Mouse (Mus musculus): Measurements from ENCODE around the gene P2ry12. TPM values are rescaled to one million over a fixed set of nuclear protein-coding genes. Genes with fewer than 3 reads are reported as not detected.

P2ry12 gene
- 2.5 and 2.7 TPM in 2 replicates for polyA plus RNA-seq (2015; fragmentation: Nextera tagmentation; extraction: Ambion mirVana)

GRCm38 (mm10) chr3:59262704-59263103 lies at the start of gene P2ry12:
P2ry12 (minus strand) TSS chr3:59262871.
- H3K27ac ChIP-seq = no peak within 1 kb of the TSS
- ATAC-seq (ENCODE audit: insufficient number of reproducible peaks, low FRiP score, low TSS enrichment, low read depth) = no peak
- no peaks in the 10 kb centered on the region for H3K27me3 ChIP-seq
- H3K36me3 ChIP-seq = no peaks in the 10 kb centered on the region
- 78% methylated on average over 7 of the region's 7 CpGs for WGBS
- H3K9me3 ChIP-seq = no peaks in the 10 kb centered on the region
- peaks cover 5% of the 10 kb centered on the region; the same call in 1 of the 2 replicates for H3K4me1 ChIP-seq
- H3K9ac ChIP-seq = no peak within 1 kb of the TSS
- H3K4me3 ChIP-seq = no peak within 1 kb of the TSS
- H3K4me2 ChIP-seq = no peak within 1 kb of the TSS

- H3K36me3 ChIP-seq = no peaks in the 10 kb centered on the region
- 95% methylated on average over 2 of the region's 2 CpGs for WGBS
- H3K27me3 ChIP-seq = no peaks in the 10 kb centered on the region
- H3K9me3 ChIP-seq = no peaks in the 10 kb centered on the region
- H3K9ac ChIP-seq = no peak overlapping the region
- no peaks in the 10 kb centered on the region for H3K4me1 ChIP-seq
- ATAC-seq (ENCODE audit: insufficient number of reproducible peaks, low FRiP score, low TSS enrichment, low read depth) = no peak
- H3K27ac ChIP-seq = no peak overlapping the region
- H3K4me3 ChIP-seq = no peak overlapping the region
- no peak overlapping the region for H3K4me2 ChIP-seq
Observed at GRCm38 (mm10) chr3:59305518-59305917, 42.8 kb upstream of the P2ry12 start.

DNA sequence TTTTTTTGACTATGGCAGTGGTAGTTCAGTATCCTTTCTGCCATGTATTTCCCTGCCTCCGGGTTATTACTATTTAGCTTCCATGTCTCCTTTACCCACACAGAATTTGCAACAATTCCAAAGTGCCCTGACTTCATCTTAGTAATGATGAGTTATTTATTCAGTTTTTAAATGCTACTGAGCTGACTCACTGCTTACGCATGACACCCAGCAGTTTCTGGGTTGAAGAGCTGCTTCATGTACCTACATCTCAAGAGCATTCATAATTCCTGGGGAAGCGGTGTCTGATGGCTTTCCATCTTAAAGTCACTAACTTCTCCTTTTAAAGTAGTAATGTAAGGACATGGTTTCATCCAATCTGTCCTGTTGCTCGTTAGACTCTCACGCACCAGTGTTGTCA lies 42.3 kb upstream of the P2ry12 start:
- no peak for ATAC-seq (ENCODE audit: insufficient number of reproducible peaks, low FRiP score, low TSS enrichment, low read depth)
- H3K4me1 ChIP-seq = no peaks in the 10 kb centered on the region
- H3K4me2 ChIP-seq = no peak overlapping the region
- WGBS = 91% methylated on average over 5 of the region's 5 CpGs
- H3K9ac ChIP-seq = no peak overlapping the region
- H3K27ac ChIP-seq = no peak overlapping the region
- no peaks in the 10 kb centered on the region for H3K36me3 ChIP-seq
- H3K27me3 ChIP-seq = no peaks in the 10 kb centered on the region
- H3K9me3 ChIP-seq = no peaks in the 10 kb centered on the region
- H3K4me3 ChIP-seq = no peak overlapping the region

GRCm38 (mm10) chr3:59297653-59298052 lies 35.0 kb upstream of the P2ry12 start:
- no peak overlapping the region for H3K9ac ChIP-seq
- H3K27me3 ChIP-seq = no peaks in the 10 kb centered on the region
- no peak overlapping the region for H3K4me2 ChIP-seq
- no peak overlapping the region for H3K27ac ChIP-seq
- H3K36me3 ChIP-seq = no peaks in the 10 kb centered on the region
- no peaks in the 10 kb centered on the region for H3K9me3 ChIP-seq
- WGBS = 87% methylated on average over 16 of the region's 16 CpGs
- H3K4me3 ChIP-seq = no peak overlapping the region
- ATAC-seq (ENCODE audit: insufficient number of reproducible peaks, low FRiP score, low TSS enrichment, low read depth) = no peak
- peaks cover 7% of the 10 kb centered on the region for H3K4me1 ChIP-seq

- Histone ChIP-seq H3K9ac (no peak overlapping the region), H3K27ac (peak overlapping the region; percentile 79), H3K27me3 (no peaks in the 10 kb centered on the region), H3K4me3 (no peak overlapping the region), H3K4me2 (no peak overlapping the region), H3K36me3 (no peaks in the 10 kb centered on the region), H3K9me3 (no peaks in the 10 kb centered on the region), H3K4me1 (peaks cover 7% of the 10 kb centered on the region)
- ATAC-seq (ENCODE audit: insufficient number of reproducible peaks, low FRiP score, low TSS enrichment, low read depth) = no peak
- WGBS = 65% methylated on average over 5 of the region's 5 CpGs
Observed at GRCm38 (mm10) chr3:59296563-59297130, 34.0 kb upstream of the P2ry12 start.

DNA sequence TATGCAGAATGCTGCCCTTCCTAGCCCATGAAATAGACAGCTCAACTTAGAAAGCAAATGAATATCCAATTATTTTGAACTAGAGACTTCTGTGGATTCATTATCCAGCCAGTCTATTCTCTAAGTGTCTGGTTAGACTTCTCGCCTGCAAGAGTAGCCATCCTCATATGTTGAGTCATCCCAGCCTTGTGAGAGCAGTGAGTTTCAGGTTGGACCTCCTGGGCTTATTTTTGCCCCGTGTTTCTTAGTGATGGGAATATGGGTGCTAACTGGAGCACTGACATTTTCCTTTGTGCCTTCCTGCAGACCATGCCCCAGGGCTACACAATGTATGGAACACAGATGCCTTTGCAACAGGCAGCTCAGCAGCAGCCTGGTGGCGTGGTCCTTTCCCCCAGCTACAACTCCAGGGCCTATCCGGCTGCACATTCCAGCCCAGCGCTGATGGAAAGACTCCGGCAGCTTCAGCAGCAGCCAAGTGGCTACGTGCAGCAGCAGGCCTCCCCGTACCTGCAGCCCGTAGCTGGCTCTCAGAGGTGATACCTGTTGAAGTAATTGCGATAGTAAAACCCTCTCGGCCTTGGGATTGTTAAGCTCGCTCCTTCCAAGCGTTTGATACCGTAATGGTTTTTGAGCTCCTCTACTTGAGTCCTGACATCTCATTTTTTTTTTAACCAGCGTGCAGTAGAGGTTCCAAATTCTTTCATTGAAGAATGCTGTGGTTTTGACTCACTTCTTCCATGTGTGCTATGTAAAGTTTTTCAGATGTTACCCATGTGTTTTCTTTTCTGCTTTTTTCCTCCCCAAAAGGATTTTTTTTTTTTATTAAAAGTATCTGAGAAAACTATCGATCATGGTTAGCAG lies 33.3 kb upstream of the P2ry12 start:
- peaks cover 7% of the 10 kb centered on the region for H3K4me1 ChIP-seq
- H3K9me3 ChIP-seq = no peaks in the 10 kb centered on the region
- 0 out of 2 replicates have a peak overlapping the region, but pooled peaks have one; percentile 15 for H3K4me2 ChIP-seq
- no peaks in the 10 kb centered on the region for H3K36me3 ChIP-seq
- H3K4me3 ChIP-seq = no peak overlapping the region
- ATAC-seq (ENCODE audit: insufficient number of reproducible peaks, low FRiP score, low TSS enrichment, low read depth) = 0 out of 2 replicates have a peak, but pooled peaks have one; percentile 44
- H3K27me3 ChIP-seq = no peaks in the 10 kb centered on the region
- 45% methylated on average over 16 of the region's 16 CpGs for WGBS
- H3K9ac ChIP-seq = no peak overlapping the region
- peak overlapping the region; percentile 79 for H3K27ac ChIP-seq

DNA sequence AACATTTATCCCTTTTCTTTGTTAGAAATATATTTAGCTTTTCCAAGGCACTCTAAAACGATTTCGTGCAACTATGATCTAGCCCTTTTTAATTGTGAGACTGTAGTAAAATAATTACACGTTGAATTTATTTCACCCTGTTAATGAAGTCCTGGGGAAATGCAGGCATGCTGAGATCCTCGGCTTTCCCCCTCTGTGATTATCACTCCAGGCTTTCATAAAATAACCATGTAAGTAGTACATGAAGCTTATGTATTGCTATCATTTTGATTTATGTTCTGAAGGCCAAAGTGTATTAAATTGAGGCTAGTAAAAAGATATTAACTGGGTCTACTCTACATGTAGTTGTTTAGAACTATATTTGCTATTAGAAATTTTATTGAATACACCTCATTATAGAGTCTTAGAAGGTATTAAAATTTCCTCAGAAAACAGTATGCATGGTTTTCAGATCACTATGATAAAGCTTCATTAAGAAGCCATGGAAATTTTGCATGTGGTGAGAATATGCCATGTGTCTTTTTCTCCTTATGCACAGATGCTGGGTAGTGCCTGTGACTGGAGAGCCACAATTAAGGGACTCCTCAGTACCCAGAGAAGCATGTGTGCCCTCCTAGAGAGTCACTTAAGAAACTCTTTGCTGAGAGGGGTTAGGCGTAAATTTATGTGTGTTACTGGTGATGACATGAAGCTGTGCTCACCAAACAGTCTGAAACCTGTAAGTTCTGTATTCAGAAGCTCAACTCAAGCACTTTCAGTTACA lies 30.9 kb upstream of the P2ry12 start:
- H3K27me3 ChIP-seq = no peaks in the 10 kb centered on the region
- ATAC-seq (ENCODE audit: insufficient number of reproducible peaks, low FRiP score, low TSS enrichment, low read depth) = no peak
- H3K9ac ChIP-seq = no peak overlapping the region
- 50% methylated on average over 5 of the region's 5 CpGs for WGBS
- H3K4me1 ChIP-seq = peaks cover 7% of the 10 kb centered on the region
- no peak overlapping the region for H3K4me2 ChIP-seq
- H3K27ac ChIP-seq = no peak overlapping the region
- no peak overlapping the region for H3K4me3 ChIP-seq
- no peaks in the 10 kb centered on the region for H3K9me3 ChIP-seq
- H3K36me3 ChIP-seq = no peaks in the 10 kb centered on the region

DNA sequence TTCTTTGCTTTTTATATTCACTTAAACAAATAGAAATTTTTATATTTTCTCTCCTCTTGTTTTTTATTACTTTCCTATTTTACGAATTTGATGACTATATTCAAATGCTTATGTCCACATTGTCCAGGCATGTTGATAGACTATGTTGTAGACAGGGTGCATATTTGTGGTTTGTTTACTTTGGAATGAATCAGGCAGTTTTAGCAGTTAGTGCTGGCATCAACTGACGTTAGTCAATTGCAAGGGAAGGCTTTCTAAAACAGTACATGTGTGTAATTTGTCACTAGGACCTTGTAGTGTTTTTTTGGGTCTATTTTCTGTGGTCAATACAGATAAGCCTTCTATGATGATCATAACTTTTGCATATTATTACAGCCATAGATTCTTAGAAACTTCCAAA lies 27.9 kb upstream of the P2ry12 start:
- H3K4me3 ChIP-seq = no peak overlapping the region
- no peak overlapping the region for H3K27ac ChIP-seq
- WGBS = 46% methylated on average over 2 of the region's 2 CpGs
- H3K27me3 ChIP-seq = no peaks in the 10 kb centered on the region
- no peak overlapping the region for H3K4me2 ChIP-seq
- no peaks in the 10 kb centered on the region for H3K9me3 ChIP-seq
- no peaks in the 10 kb centered on the region for H3K36me3 ChIP-seq
- no peak overlapping the region for H3K9ac ChIP-seq
- ATAC-seq (ENCODE audit: insufficient number of reproducible peaks, low FRiP score, low TSS enrichment, low read depth) = no peak
- no peaks in the 10 kb centered on the region for H3K4me1 ChIP-seq

- Histone ChIP-seq H3K27me3 (no peaks in the 10 kb centered on the region), H3K27ac (no peak overlapping the region), H3K4me1 (no peaks in the 10 kb centered on the region), H3K4me3 (no peak overlapping the region), H3K4me2 (no peak overlapping the region), H3K9ac (no peak overlapping the region), H3K9me3 (no peaks in the 10 kb centered on the region), H3K36me3 (no peaks in the 10 kb centered on the region)
- ATAC-seq (ENCODE audit: insufficient number of reproducible peaks, low FRiP score, low TSS enrichment, low read depth) = no peak
Observed at GRCm38 (mm10) chr3:59278620-59279019, 15.9 kb upstream of the P2ry12 start.

GRCm38 (mm10) chr3:59278254-59278533 lies 15.5 kb upstream of the P2ry12 start:
- no peaks in the 10 kb centered on the region for H3K4me1 ChIP-seq
- no peak overlapping the region for H3K4me2 ChIP-seq
- no peaks in the 10 kb centered on the region for H3K9me3 ChIP-seq
- H3K4me3 ChIP-seq = no peak overlapping the region
- 85% methylated on average over 3 of the region's 3 CpGs for WGBS
- no peaks in the 10 kb centered on the region for H3K36me3 ChIP-seq
- H3K9ac ChIP-seq = no peak overlapping the region
- no peak overlapping the region for H3K27ac ChIP-seq
- no peak for ATAC-seq (ENCODE audit: insufficient number of reproducible peaks, low FRiP score, low TSS enrichment, low read depth)
- H3K27me3 ChIP-seq = no peaks in the 10 kb centered on the region

- Histone ChIP-seq H3K4me2 (no peak overlapping the region), H3K4me1 (no peaks in the 10 kb centered on the region), H3K9ac (no peak overlapping the region), H3K27me3 (no peaks in the 10 kb centered on the region), H3K4me3 (no peak overlapping the region), H3K36me3 (no peaks in the 10 kb centered on the region), H3K9me3 (no peaks in the 10 kb centered on the region), H3K27ac (no peak overlapping the region)
- WGBS = 36% methylated on average over 3 of the region's 3 CpGs
- no peak for ATAC-seq (ENCODE audit: insufficient number of reproducible peaks, low FRiP score, low TSS enrichment, low read depth)
Observed at GRCm38 (mm10) chr3:59277502-59278253, 15.0 kb upstream of the P2ry12 start.
